ENCODE assay signal across 1 mouse cellular context in genomic region chr11:106313533-106313932, GRCm38 (mm10).
TF ChIP-seq lines count a peak whose summit lies in the region.

No protein-coding gene starts in this region.

TF ChIP-seq in CH12.LX, 34 proteins besides CTCF, POLR2A, EP300 and RAD21:
- TF ChIP-seq NRF1 (IDR thresholded peaks at IDR 0.05; ENCODE audit: low read depth, low read length): no peak
- TF ChIP-seq RCOR1 (conservative IDR thresholded peaks at IDR 0.05; ENCODE audit: low read depth, low read length): no peak
- peak; percentile 54; the same call in 1 of the 2 replicates for TF ChIP-seq HCFC1 (IDR thresholded peaks at IDR 0.05; ENCODE audit: low read depth, low read length)
- peak; percentile 25; the same call in 1 of the 2 replicates for TF ChIP-seq UBTF (IDR thresholded peaks at IDR 0.05; ENCODE audit: low read depth, low read length)
- TF ChIP-seq ZKSCAN1 (IDR thresholded peaks at IDR 0.05; ENCODE audit: borderline replicate concordance, low read depth, low read length): no peak
- no peak for TF ChIP-seq BHLHE40 (IDR thresholded peaks at IDR 0.05; ENCODE audit: low read depth, low read length)
- peak; percentile 81; the same call in 1 of the 2 replicates for TF ChIP-seq MAZ (IDR thresholded peaks at IDR 0.05; ENCODE audit: low read depth, low read length)
- no peak for TF ChIP-seq SMC3 (IDR thresholded peaks at IDR 0.05; ENCODE audit: low read depth, low read length)
- peak; percentile 89; the same call in 1 of the 2 replicates for TF ChIP-seq CHD1 (IDR thresholded peaks at IDR 0.05; ENCODE audit: low read depth, low read length)
- peak; percentile 60; the same call in 1 of the 2 replicates for TF ChIP-seq MYC (IDR thresholded peaks at IDR 0.05; ENCODE audit: low read depth, low read length)
- TF ChIP-seq ELF1 (IDR thresholded peaks at IDR 0.05; ENCODE audit: low read depth, low read length): peak; percentile 94
- TF ChIP-seq USF2 (conservative IDR thresholded peaks at IDR 0.05; ENCODE audit: low read depth, low read length): no peak
- peak; percentile 56; the same call in 1 of the 2 replicates for TF ChIP-seq IRF4 (IDR thresholded peaks at IDR 0.05; ENCODE audit: low read depth, low read length)
- TF ChIP-seq TCF12 (IDR thresholded peaks at IDR 0.05; ENCODE audit: low read depth, low read length): peak; percentile 58; the same call in 1 of the 2 replicates
- no peak for TF ChIP-seq MAFK (IDR thresholded peaks at IDR 0.05; ENCODE audit: insufficient replicate concordance, low read length)
- peak; percentile 63; the same call in 1 of the 2 replicates for TF ChIP-seq MXI1 (IDR thresholded peaks at IDR 0.05; ENCODE audit: low read depth, low read length)
- no peak for TF ChIP-seq JUN (IDR thresholded peaks at IDR 0.05; ENCODE audit: insufficient read depth, low read depth, low read length)
- peak; percentile 64 for TF ChIP-seq CHD2 (IDR thresholded peaks at IDR 0.05; ENCODE audit: low read length)
- TF ChIP-seq MAX (IDR thresholded peaks at IDR 0.05; ENCODE audit: low read length): peak; percentile 54
- no peak for TF ChIP-seq USF1 (IDR thresholded peaks at IDR 0.05; ENCODE audit: low read depth, low read length)
- no peak for TF ChIP-seq POLR2AphosphoS2 (IDR thresholded peaks at IDR 0.05; ENCODE audit: low read depth, low read length)
- no peak for TF ChIP-seq PAX5 (IDR thresholded peaks at IDR 0.05; ENCODE audit: low read length)
- TF ChIP-seq TBP (conservative IDR thresholded peaks at IDR 0.05; ENCODE audit: low read depth, low read length): 0 out of 2 replicates have a peak, but pooled peaks have one; percentile 42
- TF ChIP-seq KAT2A (IDR thresholded peaks at IDR 0.05; ENCODE audit: insufficient replicate concordance, low read length): 0 out of 2 replicates have a peak, but pooled peaks have one; percentile 14
- no peak for TF ChIP-seq ZC3H11A (IDR thresholded peaks at IDR 0.05; ENCODE audit: low read depth, low read length)
- TF ChIP-seq GABPA (IDR thresholded peaks at IDR 0.05; ENCODE audit: insufficient replicate concordance, low read depth, low read length): no peak
- peak; percentile 95 for TF ChIP-seq SIN3A (IDR thresholded peaks at IDR 0.05; ENCODE audit: low read length)
- TF ChIP-seq ETS1 (conservative IDR thresholded peaks at IDR 0.05; ENCODE audit: low read depth, low read length): peak; percentile 54
- no peak for TF ChIP-seq JUND (conservative IDR thresholded peaks at IDR 0.05; ENCODE audit: low read depth, low read length)
- TF ChIP-seq MEF2A (IDR thresholded peaks at IDR 0.05; ENCODE audit: borderline replicate concordance, low read depth, low read length): peak; percentile 27; the same call in 1 of the 2 replicates
- TF ChIP-seq E2F4 (IDR thresholded peaks at IDR 0.05; ENCODE audit: insufficient replicate concordance, low read depth, low read length): no peak
- TF ChIP-seq ZNF384 (IDR thresholded peaks at IDR 0.05; ENCODE audit: low read depth, low read length): no peak
- peak; percentile 56 for TF ChIP-seq ZMIZ1 (IDR thresholded peaks at IDR 0.05; ENCODE audit: low read depth, low read length)
- TF ChIP-seq NELFE (IDR thresholded peaks at IDR 0.05; ENCODE audit: low read depth, low read length): peak; percentile 57
